Mouse (Mus musculus) MEL-GATA-1-ER (cell line): Measurements from ENCODE around the gene Slc25a13.

Experiments
- DNase-seq: peaks from one replicate; pipeline ENCODE4 v3.0.0-alpha.2; 2012; ENCODE audit warnings: low read depth; ENCODE audit errors: extremely low read depth

Gene Slc25a13

DNA sequence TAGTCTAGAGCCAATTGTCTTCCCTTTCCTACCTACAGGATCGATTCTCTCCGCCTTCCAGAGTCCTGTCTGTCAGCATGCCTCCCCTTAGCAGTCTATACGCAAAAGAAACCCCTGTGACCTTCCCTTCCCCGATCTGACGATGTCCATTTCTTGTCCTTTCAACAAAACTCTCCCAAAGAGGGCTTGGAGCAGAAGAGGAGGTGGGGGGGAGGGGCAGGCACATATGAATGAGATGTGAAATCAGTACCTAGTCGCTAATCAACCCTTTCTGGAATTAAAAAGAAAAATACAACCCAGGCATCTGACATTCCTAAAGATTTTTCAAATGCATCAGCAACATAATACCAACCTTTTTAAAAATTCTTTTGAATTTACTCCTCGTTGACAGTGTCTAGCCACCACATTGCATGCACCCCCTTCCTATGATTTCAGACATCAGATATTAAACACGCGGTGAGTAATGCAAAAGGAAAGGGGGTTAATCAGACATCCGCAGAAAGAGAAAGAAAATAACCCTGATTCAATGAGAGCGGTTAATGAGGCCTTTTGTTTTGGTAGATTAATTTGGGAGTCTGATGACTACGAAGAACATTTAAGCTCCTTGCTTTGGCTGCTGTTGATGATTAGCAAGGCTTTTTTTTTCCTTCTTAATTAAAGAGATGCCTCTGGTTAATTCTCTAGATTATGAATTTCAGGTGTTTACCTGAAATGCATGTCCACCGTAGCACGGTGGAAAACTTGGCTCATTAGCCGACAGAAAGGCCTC, 43.6 kb downstream of the Slc25a13 start:
- DNase-seq = no peak

DNA sequence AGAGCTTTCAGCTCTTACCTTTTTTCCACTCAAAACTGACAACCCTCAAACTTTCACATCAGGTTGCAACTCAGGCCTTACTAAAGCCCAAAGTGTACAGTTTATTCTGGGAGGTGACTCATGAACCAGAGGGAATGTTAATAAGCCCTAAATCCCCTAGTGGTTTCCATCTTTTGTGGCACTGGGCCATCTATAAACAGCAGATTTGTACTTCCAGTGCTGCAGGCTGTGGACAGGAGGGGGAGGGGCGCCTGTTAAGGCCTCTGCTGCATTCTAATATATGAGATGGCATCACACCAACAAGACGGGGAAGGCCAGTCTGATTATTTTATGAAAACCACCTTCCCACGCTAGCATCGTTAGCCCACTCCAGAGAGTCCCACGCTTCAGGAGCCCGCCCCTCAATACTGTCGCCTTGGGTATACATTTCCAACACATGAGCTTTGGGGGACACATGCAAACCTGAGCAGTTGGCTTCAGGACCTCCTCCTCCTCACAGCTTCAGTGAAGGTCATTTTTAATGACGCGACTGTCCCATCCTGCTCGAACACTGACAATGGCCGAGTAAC, 48.3 kb downstream of the Slc25a13 start:
- no peak for DNase-seq

DNA sequence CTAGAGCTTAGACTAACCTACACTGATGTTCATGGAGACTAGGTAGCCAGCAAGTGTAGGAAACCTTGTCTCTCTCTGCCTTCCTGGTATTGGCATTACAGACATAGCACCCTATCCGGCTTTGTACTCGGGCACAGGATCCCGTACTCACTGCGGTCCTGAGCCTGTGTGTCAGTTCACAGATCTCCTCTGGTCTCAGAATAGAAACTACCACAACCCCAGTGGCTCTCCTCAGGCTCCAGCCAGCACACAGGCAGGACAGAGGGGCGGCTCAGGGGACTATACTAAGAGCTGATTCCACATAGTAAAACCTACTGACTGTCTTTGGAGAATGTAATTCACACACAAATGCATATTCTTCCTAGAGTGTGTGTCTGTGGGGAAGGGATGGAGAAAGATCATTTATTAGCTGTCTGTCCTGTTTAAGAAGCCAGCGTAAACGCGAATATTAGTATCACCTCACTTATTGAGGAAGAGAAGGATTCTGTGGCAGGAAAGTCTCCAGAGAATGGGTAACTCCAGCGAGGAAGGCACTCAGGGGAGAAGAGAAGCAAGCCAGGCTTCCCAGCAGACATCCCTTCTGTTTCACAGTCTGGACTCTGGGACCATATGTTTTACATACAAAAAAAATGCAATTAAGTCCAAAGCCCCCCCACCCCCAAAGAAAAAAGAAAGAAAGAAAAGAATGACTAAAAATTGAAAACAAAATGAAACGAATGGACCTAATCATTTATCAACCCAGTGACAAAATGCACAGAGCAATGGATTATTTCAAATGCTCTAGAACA, 49.4 kb downstream of the Slc25a13 start:
- DNase-seq = no peak

DNA sequence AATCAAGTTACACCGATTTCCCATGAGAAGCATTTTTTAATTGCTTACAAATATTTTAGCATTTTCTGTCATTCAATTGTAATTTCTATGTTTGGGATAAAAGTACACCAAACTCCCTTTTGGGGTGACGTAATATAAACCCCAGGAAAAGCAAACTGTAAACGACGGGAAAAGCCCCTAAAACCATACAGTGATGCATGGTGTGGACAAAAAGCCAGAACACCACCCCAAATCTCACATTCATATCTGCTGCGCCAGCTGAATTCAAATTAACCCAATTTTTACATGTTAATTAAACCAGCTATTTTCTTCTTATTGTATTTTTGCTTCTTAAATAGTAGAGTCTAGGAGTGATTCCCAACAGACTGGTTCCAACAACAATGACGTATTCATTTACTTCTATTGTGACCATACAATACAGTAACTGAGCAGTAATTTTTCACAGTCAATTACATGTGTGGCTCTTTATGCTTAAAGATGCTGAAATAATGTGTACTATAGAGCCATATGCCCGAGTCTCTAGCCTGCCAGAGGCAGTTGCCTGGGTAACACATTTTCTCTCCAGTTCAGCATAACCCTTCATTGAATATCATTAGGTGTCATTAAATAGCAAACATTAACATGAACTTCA, 53.9 kb downstream of the Slc25a13 start:
- DNase-seq = no peak

DNA sequence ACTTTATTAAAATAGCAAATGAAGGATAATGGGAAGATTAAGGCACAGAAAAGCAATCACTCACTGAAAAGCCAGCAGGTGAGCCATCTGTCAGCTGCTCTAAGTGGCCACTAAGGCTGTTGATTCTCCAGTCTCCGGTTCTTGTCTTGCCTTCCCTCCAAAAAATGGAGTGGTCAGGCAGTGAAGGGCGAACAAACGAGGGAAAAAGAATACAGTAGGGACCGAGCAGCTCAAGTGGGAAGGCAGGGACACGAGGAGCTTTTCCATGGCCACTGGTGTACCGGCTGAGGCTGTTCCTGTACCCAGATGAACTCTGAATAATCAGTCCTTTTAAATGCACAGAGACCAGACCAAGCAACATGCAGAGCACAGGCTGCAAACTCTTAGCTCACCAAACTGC, 54.8 kb downstream of the Slc25a13 start:
- no peak for DNase-seq

DNA sequence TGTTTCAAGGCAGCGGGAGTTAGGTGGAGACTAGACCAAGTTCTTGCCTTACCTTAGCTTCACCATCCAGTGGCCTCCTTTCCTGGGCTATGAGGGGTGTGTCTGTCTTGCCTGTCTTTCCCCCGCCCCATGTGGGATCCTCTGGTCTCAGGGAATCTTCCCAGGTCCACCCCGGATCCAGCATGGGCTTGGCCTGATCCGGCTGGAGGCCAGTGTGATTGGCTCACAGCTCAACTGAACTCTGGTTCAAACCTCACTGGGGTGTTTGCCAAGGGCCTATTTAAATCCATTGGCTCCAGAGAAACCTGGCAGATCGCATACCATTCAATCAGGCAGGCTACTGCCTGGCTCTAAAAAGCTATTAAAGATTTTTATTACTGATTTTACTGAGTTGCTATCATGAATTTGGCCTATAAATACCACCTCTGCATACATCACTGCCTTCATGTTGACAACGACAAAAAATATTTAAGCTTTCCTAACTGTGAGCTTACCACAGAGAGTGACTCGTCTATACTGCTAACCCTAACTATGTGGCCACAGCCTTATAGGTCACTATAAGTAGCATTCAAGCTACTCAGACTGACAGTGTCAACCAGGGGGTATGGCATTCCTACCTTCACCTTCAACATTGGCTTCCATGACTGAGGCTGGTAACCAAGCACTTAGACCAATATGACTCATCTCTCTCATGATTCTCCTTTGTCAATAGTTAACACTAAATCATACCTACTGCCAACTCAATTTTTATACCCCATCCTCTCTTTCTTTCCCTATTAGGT, 56.1 kb downstream of the Slc25a13 start:
- no peak for DNase-seq

DNA sequence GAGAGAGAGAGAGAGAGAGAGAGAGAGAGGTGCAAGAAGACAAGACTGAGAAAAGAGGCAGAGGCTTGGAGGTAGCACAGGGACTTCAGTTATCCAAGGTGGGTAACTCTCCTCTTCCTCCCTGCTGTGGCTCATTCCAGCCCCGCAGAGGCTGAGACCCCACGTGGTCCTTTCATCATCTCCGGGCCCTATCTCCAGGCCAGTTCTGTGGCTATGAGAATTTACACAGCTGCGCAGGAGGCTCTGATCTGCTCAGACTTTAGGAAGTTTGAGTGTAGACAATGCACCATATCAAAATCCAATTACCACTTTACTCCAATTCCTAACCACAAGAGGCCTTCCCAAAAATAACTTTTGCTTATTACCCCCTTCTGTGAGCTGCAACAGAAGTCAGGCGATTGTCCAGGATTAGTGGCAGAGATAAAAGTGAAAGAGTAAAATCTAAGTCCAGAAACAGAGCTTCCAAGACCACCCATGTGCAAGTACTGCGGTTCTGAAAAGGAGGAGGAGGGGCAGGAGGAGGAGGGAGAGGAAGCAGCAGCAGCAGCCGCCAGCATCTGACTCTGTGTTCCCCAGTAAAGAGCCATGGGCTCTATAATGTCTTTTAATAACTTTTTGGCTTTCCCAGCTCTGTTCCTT, 57.6 kb downstream of the Slc25a13 start:
- no peak for DNase-seq

DNA sequence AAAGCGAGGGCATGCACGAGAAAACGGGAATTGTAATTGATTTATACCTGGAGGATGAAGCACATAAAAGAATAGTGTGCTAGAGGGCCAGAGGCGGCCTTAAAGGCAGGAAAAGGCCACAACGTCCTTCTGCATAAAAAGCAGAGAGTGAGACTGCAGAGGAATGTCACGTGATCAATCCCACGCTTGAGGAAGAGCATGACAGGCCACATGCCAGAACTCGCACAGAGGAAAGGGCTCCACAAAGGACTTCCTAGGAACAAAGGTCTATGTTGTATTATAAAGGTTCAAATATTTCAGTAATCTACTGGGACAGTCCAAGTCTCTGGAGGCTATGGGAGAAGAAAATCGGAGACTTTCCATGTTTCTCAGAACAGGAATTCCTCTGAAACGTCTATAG, 63.5 kb downstream of the Slc25a13 start:
- DNase-seq = no peak

DNA sequence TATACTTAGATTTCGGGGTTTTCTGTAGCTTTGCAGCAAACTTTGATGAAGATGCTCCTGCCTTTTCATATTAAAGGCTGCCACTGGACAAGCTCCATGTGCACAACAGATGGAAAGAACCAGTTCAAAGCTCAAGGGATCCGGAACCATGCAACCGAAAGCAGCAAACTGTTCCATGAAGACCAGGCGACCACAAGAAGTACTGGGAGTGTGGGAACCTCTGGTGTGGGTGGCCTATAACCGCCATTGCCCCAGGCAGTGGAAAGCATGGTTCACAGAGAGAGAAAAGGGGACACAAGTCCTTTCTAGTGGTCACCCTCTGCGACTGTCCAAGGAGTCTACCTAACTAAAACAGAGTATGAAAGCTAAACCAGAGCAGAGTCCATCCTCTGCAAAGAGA, 66.2 kb downstream of the Slc25a13 start:
- no peak for DNase-seq

DNA sequence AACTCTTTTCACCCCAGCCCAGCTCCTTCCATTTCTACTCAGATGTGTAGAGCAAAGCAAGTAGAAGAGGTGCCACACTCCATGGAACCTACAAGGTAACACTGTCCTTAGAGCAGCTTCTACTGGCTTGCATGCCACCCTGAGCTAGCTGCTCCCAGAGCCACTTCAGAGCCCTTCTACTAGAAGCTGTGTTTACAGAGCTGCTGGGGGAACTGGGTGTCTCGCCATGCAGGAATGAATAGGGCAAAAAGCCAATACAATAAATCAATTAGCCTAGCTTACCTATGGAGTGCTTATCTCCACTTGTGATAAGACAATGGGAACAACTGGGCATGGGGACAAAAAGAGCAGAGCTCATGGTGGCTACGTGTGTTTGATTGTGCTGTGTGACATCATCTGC, 67.2 kb downstream of the Slc25a13 start:
- DNase-seq = no peak

DNA sequence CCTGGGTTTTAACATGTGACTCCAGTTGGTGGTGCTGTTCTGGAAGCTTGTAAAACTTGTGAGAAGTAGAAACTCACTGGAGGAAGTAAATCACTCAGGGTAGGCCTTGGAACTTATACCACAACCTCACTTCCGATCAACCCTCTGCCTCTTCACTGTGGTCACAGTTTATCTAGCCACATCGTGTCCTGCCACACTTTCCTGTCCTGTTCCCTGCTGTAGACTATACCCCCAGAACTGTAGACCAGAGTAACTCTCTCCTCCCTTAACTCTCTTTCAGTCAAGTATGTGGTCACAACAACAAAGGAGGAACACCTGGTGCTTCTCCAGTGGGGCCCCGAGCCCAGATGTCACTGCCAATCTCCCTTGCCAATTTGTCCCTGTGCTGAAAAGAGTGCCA, 67.6 kb downstream of the Slc25a13 start:
- peak; percentile 49 for DNase-seq

DNA sequence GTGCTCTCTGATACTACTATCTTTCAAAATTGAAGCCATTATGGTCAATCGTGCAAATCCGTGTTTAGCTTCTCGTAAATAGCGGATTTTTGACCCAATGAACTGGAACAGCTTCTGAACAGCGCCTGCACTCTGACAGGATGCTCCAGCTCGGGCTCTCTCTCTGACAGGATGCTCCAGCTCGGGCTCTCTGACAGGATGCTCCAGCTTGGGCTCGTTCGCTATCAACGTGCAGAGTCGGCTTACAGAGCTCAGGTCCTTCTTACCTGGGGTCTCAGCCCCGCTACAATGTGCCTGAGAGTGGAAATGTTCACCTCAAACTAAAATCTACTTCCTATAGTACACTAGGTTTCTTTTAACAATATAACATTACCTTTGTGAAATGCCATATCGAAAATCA, 71.6 kb downstream of the Slc25a13 start:
- DNase-seq = no peak

DNA sequence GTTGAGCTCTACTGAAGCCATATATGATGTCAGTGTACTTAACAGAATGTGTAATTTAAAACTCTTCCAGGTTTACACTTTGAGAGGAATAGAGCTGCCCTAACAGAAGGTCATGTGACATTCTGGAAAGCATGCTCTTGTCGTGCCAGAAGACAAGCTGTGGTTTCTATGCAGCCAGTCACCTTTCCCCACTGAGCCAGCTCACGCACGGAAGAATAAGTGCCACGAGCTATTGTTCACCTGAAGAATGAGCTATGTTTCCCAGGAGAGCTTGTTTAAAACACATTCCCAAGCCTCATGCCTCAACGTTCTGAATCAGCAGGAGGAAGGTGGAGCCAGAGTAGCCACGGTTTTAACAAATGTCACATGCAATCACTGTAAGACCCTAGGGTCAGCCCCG, 73.4 kb downstream of the Slc25a13 start:
- DNase-seq = no peak

DNA sequence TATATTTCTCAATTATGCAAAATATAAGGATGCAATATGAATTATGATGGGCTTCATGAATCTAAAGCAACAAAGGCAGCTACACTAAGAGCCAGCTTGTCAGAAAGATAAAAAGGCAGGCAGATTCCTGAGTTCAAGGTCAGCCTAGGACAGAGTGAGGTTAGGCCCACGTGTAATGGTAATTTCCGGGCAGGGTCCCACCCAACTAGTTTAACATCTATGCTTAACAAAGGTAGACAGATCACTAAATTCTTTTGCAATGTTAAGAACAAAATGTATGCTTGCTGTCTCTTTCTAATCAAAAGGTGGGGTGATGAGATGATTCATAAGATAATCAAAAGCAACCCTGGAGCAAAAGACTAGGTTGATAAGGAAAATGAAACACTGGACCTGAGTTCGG, 76.6 kb downstream of the Slc25a13 start:
- no peak for DNase-seq

DNA sequence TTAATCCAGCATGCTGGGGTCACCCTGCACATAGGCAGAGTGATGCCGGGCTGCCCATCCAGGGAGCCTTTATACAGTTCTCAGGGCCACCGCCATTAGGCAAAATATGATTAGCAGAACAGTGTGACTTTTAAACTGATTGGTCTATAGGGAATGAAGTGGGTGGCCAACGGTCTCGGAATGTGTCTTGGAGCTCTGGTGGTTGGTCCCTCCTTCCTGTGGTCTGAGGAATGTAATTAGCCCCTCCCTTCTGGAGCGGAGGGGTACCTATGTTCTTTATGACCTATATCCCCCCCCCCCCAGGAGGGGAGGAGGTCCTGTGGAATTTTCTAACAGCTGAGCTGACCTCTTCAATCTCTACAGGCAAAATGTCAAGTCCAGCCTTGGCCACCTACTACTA, 77.9 kb downstream of the Slc25a13 start:
- no peak for DNase-seq

DNA sequence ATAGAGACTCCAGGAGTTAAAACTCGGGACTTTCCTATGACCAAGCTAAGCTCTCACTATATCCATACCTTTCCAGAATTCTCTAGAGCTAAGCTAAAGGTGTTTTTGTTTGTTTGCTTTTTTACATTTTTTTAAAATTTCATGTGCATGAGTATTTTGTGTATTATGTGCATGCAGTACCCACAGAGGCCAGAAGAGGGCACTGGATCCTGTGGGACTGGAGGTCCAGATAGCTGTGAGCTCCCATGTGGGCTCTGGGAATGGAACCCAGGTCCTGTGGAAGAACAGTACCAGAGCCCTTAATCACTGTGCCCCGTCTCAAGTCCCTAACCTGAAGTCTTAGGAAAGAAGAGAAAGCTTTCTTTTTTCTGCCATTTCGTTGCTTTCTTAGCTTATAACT, 80.2 kb downstream of the Slc25a13 start:
- DNase-seq = no peak

DNA sequence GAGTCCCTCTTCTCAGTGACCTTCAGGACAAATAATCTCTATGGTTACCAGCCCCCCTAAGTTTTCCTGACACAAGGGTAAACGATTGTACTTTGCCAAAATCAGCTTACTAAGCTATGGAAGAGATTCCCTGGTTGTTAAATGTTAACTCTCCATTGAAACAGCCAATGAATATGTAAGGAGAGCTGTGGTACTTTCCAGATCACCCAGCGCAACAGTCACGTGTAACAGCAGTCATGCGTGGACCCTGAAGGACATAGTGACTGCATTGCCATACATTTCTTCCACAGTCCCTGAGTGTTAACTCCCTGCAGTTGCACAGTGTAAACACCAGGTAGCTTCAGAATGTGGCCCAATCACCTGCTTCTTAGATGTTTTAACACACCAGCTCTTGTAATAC, 82.0 kb downstream of the Slc25a13 start:
- DNase-seq = no peak

DNA sequence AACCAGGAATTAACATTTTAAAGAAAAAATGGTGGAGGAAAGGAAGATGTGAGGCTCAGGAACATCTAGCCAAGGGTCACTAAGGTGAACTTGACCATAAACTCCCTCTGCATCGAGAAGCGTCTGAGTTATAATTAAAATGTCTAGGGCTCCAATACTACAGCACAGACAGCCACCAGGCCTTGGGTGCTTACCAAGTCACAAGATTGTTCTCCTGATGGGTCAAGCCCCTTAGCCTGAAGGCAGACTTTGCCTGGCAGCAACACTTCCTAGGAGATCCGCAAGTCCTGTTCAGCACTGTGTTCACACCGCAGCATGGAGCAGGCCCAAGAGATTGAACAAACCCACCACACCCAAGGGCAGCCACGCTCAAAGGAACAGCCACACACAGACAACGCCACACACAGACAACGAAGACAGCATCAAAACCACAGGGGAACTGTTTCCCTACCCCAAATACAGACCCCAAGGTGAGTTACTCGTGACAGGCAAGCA, 83.4 kb downstream of the Slc25a13 start:
- no peak for DNase-seq

DNA sequence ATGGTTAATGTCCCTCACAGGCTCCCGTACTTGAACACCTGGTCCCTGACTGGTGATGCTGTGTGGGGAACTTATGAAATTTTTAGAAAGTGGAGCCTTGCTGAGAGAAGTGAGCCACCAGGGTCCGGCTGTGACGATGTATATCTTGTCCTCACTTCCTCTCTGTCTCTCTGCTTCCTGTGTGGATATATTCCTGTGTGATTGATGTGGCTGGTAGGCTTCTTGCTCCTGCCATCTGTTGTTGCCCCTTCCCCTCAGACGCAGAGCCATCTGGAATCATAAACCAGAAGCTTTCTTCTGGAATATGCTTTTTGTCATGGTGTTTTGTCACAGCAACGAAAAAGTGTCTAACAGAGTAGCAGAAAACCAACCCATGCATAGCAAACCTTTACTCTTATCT, 84.9 kb downstream of the Slc25a13 start:
- no peak for DNase-seq

DNA sequence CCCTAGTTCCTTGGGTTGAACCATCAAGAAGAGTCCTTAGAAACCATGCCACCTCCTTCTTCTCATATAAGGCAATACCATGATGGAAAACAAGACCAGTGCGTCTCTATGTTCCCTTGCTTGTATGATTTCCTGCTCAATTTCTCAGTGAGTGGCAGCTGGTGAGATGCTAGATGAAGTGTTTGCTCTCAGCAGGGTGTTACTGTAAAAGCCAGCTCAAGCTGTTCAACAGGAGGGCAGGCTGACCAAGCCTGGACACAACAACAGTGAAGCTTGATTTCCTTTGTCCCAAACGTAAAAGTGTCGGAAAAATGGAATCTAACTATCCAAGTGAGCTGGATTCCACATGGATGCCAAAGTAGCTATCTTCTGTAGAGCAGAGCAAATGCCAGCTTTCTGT, 91.4 kb downstream of the Slc25a13 start:
- no peak for DNase-seq

DNA sequence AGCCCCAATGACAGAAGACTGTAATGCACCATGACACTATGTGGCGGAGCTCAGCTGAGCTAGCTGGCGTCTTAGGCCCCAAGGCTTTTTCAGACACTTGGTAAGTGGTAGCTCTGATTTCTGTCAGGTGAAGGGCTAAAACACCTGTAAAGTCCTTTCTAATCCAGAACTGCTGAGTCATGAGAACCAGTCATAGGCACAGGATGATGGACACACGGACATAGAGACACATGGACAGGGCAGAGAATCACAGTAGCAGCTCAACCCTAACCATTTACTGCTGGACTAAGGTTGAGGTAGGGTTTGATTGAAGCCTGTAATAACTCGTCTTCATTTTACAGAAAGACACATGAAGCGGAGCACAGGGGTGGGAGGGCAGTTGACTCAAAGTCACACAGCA, 95.1 kb downstream of the Slc25a13 start:
- DNase-seq = no peak
